Mouse (Mus musculus) small intestine, adult 2 months (tissue): ENCODE results near the gene Ptprn2. TPM values are rescaled to one million over a fixed set of nuclear protein-coding genes. Genes with fewer than 3 reads are reported as not detected.

Source experiments
- H3K27ac ChIP-seq: fragments of 200-500 bp; 2 replicates; pipeline ENCODE4 v1.5.1; 2012; ENCODE audit warnings: low read depth, low read length, control low read depth, inconsistent platforms; ENCODE audit not compliant: insufficient read depth
- H3K27me3 ChIP-seq: fragments of 200-500 bp; 2 replicates; pipeline ENCODE4 v1.6.1; 2012; ENCODE audit warnings: mild to moderate bottlenecking, moderate library complexity, low read length, inconsistent platforms; ENCODE audit not compliant: control insufficient read depth, insufficient read depth
- H3K36me3 ChIP-seq: fragments of 200-500 bp; 2 replicates; pipeline ENCODE4 v1.6.1; 2012; ENCODE audit warnings: mild to moderate bottlenecking, low read length, control low read depth, inconsistent platforms; ENCODE audit not compliant: control insufficient read depth, insufficient read depth
- H3K4me1 ChIP-seq: fragments of 200-500 bp; 2 replicates; pipeline ENCODE4 v1.6.1; 2012; ENCODE audit warnings: low read length, inconsistent platforms, mixed read lengths; ENCODE audit not compliant: control insufficient read depth, insufficient read depth, insufficient read length
- H3K4me3 ChIP-seq: fragments of 200-500 bp; 2 replicates; pipeline ENCODE4 v1.5.1; 2012; ENCODE audit warnings: low read depth, mild to moderate bottlenecking, control low read depth, inconsistent platforms, low read length, moderate library complexity
- CTCF ChIP-seq: fragments of 200-500 bp; IDR thresholded peaks from 2 replicates; pipeline ENCODE4 v1.5.1; 2012; ENCODE audit warnings: low read depth, mild to moderate bottlenecking, control low read depth, inconsistent platforms, low read length, moderate library complexity, mixed read lengths; ENCODE audit not compliant: insufficient replicate concordance, insufficient read length; ENCODE audit errors: extremely low read depth
- POLR2A ChIP-seq: fragments of 200-500 bp; IDR thresholded peaks from 2 replicates; pipeline ENCODE4 v1.6.1; 2012; ENCODE audit warnings: low read depth, mild to moderate bottlenecking, control low read depth, inconsistent platforms, low read length, moderate library complexity
- WGBS: fragments of 180-500 bp; shearing (Covaris S2); methylation state at CpG from one replicate; pipeline ENCODE4 v1.1.7; 2018; 5-methylcytosine and 5-hydroxymethylcytosine counted together
- polyA plus RNA-seq: library from polyadenylated mRNA; depleted of rRNA; stranded (reverse); fragments of >200 nt; gene quantifications from 2 replicates; pipeline ENCODE4 v1.2.3, GENCODE M21; 2012

Ptprn2 gene
- polyA plus RNA-seq, 1 experiment, result 11.6 TPM

DNA sequence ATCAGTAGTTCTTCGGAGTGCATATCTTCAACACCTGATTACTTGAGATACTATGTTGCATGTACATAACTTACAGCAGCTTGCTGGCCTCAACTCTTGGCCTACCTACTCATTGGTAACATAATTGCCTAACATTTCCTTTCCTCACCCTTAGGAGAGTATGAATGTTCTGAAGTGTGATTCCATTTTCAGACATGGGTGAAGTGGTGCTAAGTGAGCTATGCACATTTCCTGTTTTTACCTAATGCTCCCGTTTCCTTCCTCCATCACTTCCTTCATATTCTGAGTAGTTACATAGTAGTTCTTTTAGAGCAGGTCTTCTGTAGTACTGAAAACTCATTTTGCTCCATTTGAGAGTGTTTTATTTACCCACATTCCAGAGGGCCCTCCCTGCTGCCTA is 334.3 kb downstream of the Ptprn2 start:
- TF ChIP-seq CTCF (no peak), POLR2A (no peak)
- WGBS, result 80% methylated on average over 2 of the region's 2 CpGs
- H3K27ac ChIP-seq, result no peak overlapping the region
- H3K4me1 ChIP-seq, result no peaks in the 10 kb centered on the region
- H3K36me3 ChIP-seq, result no peaks in the 10 kb centered on the region
- H3K27me3 ChIP-seq, result no peaks in the 10 kb centered on the region
- H3K4me3 ChIP-seq, result no peak overlapping the region

DNA sequence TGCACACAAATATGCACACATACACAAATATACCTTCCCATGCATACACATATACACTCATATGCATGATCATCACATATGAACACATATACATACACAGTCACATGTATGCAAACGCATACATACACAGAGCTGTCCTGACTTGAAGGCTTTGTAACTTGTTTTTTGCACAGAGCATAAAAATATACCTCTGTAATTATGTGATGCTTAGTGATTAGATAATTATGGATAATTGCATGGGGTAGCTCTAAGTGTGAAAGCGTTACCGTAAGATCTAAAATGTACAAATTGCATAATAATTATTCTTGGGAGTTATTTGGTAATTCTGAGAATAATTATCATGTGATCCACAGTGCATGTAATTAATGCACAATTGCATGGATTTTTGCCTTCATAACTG is 337.8 kb downstream of the Ptprn2 start:
- Histone ChIP-seq H3K36me3 (no peaks in the 10 kb centered on the region), H3K27ac (no peak overlapping the region), H3K4me3 (no peak overlapping the region), H3K4me1 (no peaks in the 10 kb centered on the region), H3K27me3 (no peaks in the 10 kb centered on the region)
- 90% methylated on average over 3 of the region's 3 CpGs for WGBS
- TF ChIP-seq CTCF, result no peak
- no peak for TF ChIP-seq POLR2A

DNA sequence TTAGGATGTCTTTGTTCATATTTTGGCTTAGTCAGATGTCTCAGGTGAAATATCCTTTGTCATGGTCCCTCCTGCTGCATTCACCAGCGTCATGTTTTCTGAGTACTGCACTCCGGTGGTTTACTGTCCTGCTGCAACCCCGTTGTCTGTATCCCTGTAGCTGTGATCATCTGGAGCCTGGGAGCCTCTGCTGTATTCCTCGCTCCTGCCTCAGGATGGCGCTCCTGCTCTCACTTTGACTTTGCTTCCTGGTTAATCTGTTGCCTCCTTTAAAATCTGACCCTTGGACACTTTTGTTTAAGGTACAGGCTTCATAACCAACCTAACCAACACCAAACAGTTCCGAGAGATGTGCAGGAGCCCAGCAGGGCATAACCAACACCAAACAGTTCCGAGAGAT is 342.2 kb downstream of the Ptprn2 start:
- WGBS, result 47% methylated on average over 7 of the region's 7 CpGs
- Histone ChIP-seq H3K4me1 (no peaks in the 10 kb centered on the region), H3K4me3 (no peak overlapping the region), H3K27me3 (no peaks in the 10 kb centered on the region), H3K36me3 (no peaks in the 10 kb centered on the region), H3K27ac (no peak overlapping the region)
- no peak for TF ChIP-seq CTCF
- TF ChIP-seq POLR2A, result no peak

DNA sequence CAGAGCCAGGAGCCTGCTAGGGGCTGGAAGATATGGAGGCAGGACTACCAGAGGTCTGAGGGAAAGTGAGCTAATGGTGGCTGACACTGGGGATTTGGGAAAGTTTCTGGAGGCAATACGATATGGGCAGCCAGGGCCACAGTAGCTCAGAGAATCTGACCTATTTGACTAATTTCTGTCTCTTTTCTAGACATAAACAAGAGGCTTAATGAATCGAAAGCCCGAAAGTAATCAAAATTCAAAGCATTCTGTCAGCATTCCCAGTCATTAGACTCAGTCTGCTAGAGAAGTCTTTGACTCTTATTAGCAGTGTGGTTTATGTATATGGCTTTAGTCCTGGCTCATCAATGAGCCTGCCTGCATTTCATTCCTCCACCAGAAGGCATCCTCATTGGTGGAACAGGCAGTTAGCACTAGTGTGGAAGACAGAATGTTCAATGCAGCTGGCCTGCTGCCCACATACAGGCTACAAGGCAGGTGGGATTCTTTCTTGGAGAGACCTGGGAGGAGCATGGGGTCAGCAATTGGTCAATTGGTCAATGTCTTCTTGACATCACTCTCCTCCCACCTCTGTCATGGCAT is 353.2 kb downstream of the Ptprn2 start:
- Histone ChIP-seq H3K27me3 (no peaks in the 10 kb centered on the region), H3K36me3 (no peaks in the 10 kb centered on the region), H3K4me1 (no peaks in the 10 kb centered on the region), H3K27ac (no peak overlapping the region), H3K4me3 (no peak overlapping the region)
- WGBS, result 75% methylated on average over 3 of the region's 3 CpGs
- TF ChIP-seq CTCF (no peak), POLR2A (no peak)

DNA sequence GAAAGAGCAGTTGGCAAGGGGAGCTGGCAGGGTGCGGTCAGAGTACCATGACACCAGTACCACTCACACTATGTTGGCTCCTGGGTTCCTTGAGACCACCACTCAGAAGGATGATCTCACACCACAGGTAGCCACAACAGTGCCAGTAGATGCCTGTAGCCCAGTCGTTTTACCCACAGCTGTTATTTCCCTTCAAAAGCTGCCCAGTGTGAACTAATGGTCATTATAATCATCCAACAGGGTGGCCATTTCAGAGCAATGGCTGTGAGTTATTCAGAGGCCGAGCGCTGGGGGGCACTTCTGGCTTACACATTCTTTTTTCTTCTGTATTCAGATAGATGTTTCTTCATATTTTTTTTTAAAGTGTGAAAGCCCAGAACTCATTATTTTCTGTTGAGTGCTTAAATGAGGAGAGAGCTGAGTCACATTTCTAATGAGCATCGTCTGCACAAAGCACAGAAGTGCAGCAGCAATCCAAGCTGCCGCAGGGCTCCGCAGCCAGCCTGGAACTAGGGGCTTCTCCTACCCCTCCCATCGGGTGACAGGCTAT is 357.3 kb downstream of the Ptprn2 start:
- Histone ChIP-seq H3K27me3 (no peaks in the 10 kb centered on the region), H3K36me3 (no peaks in the 10 kb centered on the region), H3K4me3 (no peak overlapping the region), H3K27ac (no peak overlapping the region), H3K4me1 (no peaks in the 10 kb centered on the region)
- WGBS, result 79% methylated on average over 8 of the region's 8 CpGs
- TF ChIP-seq POLR2A, result no peak
- TF ChIP-seq CTCF, result no peak

DNA sequence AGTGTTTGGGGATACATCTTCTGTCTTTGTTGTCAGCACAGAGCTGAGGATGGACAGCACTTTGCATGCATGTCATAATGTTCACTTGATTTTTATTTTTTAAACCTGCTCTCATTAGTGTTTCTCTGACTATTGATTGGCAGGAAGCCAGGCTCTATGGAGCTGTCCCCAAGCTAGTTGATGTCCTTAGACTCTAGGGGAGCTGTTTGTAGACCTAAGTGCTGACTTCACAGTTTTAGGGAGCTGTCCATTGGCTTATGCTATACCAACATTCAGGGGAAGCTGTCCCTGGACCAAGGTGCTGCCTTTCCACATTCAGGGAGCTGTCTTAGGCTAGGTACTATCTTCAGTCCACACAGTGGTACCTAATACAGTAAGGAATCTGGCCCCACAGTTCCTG is 360.7 kb downstream of the Ptprn2 start:
- H3K36me3 ChIP-seq, result no peaks in the 10 kb centered on the region
- H3K4me1 ChIP-seq, result no peaks in the 10 kb centered on the region
- TF ChIP-seq CTCF, result no peak
- TF ChIP-seq POLR2A, result no peak

DNA sequence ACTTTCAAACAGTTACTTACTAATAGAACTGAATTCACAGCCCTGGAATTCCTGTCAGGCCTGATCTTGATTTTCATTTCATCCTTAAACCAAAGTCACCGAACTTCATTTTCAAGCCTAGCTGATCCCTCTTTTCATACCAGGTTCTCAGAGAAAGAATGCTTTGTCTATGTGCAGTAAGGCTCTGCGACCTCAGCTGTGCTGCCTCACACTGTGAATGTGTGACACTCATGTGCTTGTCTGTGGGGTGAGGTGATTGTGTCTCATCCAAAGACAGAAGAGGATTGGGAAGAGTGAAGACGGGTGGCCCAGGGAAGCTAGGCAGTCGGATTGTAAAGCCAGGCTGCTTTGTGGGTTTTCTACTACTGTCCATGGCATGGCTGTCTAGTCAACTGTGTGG is 361.5 kb downstream of the Ptprn2 start:
- Histone ChIP-seq H3K27me3 (no peaks in the 10 kb centered on the region), H3K27ac (no peak overlapping the region), H3K4me3 (no peak overlapping the region), H3K36me3 (no peaks in the 10 kb centered on the region), H3K4me1 (no peaks in the 10 kb centered on the region)
- no peak for TF ChIP-seq POLR2A
- TF ChIP-seq CTCF, result no peak
- 86% methylated on average over 4 of the region's 4 CpGs for WGBS

More for the DNA sequence above, 360.7 kb downstream of the Ptprn2 start:
- H3K4me3 ChIP-seq, result no peak overlapping the region
- no peak overlapping the region for H3K27ac ChIP-seq
- no peaks in the 10 kb centered on the region for H3K27me3 ChIP-seq

DNA sequence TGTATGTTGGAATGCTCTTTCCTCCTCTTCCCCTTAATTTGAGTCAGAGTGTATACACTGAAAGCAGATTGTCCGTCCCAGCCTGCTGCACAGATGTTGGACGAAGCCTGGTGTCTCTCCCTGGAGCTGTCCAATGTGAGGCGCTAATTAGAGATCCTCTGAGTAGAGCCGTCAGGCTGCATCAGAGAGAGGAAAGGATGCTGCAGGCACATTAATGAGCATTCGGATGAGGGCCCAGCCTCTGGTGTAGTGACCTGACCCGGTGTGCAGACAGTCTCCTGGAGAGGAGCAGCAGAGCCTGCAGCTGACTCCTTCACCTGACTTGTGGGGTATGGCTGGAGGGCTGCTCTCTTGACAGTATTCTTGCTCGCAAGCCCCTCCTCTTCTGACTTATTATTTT is 370.8 kb downstream of the Ptprn2 start:
- WGBS, result 68% methylated on average over 7 of the region's 7 CpGs
- H3K27ac ChIP-seq, result no peak overlapping the region

More for the DNA sequence above, 370.8 kb downstream of the Ptprn2 start:
- no peak overlapping the region for H3K4me3 ChIP-seq
- no peaks in the 10 kb centered on the region for H3K36me3 ChIP-seq
- no peaks in the 10 kb centered on the region for H3K4me1 ChIP-seq
- TF ChIP-seq CTCF, result no peak
- TF ChIP-seq POLR2A, result no peak
- no peaks in the 10 kb centered on the region for H3K27me3 ChIP-seq
